Mouse (Mus musculus): Measurements from ENCODE around the gene Nudt14. TPM values are rescaled to one million over a fixed set of nuclear protein-coding genes. Genes with fewer than 3 reads are reported as not detected.
A peak's percentile ranks its signal among the peaks of the same experiment; 100 is the strongest.

Nudt14 gene
- polyA plus RNA-seq (2016; fragmentation: Nextera tagmentation; extraction: Ambion mirVana): 66.4 and 76.4 TPM in 2 replicates

DNA sequence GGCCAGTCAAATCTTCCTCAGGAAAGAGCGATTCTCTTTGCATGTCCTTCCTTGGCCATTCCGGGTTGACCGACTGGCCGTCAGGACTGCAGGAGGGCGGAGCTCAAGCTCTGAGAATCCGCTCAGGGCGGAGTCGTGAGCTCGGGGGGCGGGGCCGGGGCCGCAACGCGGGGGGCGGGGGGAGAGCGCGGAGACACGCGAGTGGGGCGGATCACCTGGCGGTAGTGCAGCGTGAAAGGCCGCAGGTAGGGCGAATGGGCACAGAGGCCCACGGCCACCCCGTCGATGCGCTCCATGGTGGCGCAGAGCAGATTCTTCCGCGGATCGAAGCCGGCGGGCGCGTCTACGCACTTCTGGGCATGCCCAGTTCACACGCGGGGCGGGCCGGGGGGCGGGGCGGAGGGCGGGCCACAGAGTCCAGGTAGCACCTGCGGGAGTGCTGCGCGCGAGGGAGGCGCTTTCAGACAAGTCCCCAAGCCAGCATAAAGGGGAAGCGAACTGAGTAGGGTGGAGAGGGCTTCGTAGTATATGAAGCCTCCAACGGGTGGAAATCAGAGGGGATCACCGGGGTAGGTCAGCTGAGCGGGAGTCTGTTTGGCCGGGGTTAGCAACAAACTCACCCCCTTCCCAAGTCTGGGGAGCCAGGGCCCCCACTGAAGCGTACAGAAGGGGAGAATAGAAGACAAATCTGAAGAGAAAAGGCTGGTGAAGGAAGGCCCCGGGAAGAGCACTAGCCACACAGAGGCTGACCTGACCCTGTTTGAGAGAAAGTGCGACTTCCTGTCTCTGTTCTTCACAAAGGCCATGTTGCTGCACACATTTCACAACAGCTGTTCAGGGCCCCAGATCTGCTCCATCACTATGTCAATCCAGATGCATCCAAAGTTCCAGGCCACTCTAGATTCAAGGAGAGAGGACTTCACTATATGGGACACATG, at the start of gene Nudt14:
Nudt14 (minus strand) TSS at position 349 of the 938 bp plus-strand sequence.
- peak; percentile 83 for DNase-seq (ENCODE audit: low spot score)
- peak within 1 kb of the TSS; percentile 76 for H3K4me3 ChIP-seq
- H3K9me3 ChIP-seq (replicated peaks): no peaks in the 10 kb centered on the region
- peak within 1 kb of the TSS; percentile 95 for H3K27ac ChIP-seq (replicated peaks)
- H3K36me3 ChIP-seq: no peaks in the 10 kb centered on the region
- peaks cover 21% of the 10 kb centered on the region; the same call in 1 of the 2 replicates for H3K27me3 ChIP-seq (ENCODE audit: low read depth, poor library complexity, severe bottlenecking)
- WGBS: 2% methylated on average over 58 of the region's 58 CpGs
- H3K4me1 ChIP-seq: peaks cover 53% of the 10 kb centered on the region

DNA sequence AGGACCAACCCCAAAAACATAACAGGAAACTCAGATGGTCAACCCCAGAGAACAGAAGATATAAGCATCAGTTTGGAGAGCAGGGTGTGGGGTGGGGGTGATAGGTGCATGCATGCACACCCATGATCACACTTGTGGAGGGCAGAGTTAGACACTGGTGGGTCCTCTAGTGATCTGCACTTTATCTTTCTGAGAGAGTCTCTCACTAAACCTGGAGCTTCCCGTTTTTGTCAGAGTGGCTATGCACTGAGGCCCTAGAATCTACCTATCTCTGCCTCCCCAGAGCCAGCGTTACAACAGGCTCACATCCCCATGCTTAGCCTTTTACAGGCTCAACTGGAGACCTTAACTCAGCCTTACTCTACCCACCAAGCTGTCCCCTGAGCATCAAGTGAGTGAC, 49.5 kb upstream of the Nudt14 start:
- H3K27me3 ChIP-seq (ENCODE audit: low read depth, poor library complexity, severe bottlenecking): no peaks in the 10 kb centered on the region
- 93% methylated on average over 2 of the region's 2 CpGs for WGBS
- 0 out of 2 replicates have a peak, but pooled peaks cover under 1% of the 10 kb centered on the region for H3K4me1 ChIP-seq
- H3K36me3 ChIP-seq: peaks cover 80% of the 10 kb centered on the region
- no peaks in the 10 kb centered on the region for H3K9me3 ChIP-seq (replicated peaks)
- no peak for DNase-seq (ENCODE audit: low spot score)
- H3K27ac ChIP-seq (replicated peaks): no peak overlapping the region
- H3K4me3 ChIP-seq: no peak overlapping the region

DNA sequence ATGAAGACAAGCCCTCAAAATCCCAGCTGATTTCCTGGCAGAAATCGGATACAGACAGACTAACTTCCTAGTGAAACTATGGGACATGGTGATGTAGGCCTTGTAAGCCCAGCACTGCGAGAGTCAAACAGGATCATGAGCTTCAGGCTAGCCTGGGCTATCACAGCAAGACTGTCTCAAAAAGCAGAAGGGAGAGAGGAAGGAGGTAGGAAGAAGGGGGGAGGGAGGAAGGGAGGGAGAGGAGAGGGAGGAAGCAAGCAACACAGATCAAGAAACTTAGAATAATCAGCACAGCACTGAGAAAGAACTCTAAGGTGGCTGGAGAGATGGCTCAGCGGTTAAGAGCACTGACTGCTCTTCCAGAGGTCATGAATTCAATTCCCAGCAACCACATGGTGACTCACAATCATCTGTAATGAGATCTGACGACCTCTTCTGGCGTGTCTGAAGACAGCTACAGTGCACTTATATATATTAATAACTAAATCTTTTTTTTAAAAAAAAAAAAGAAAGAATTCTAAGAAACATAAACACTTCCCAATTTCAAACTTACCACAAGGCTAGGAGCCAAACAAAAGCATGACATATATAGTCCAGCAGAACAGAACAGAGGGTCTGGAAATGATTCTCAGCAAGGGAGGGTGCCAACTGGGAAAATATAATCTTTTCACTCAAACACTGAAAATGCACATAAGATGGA, 48.9 kb upstream of the Nudt14 start:
- Histone ChIP-seq H3K4me3 (no peak overlapping the region), H3K9me3 (replicated peaks) (no peaks in the 10 kb centered on the region), H3K27ac (replicated peaks) (no peak overlapping the region), H3K27me3 (ENCODE audit: low read depth, poor library complexity, severe bottlenecking) (no peaks in the 10 kb centered on the region), H3K36me3 (peaks cover 80% of the 10 kb centered on the region), H3K4me1 (no peaks in the 10 kb centered on the region)
- 91% methylated on average over 5 of the region's 5 CpGs for WGBS
- DNase-seq (ENCODE audit: low spot score): no peak

DNA sequence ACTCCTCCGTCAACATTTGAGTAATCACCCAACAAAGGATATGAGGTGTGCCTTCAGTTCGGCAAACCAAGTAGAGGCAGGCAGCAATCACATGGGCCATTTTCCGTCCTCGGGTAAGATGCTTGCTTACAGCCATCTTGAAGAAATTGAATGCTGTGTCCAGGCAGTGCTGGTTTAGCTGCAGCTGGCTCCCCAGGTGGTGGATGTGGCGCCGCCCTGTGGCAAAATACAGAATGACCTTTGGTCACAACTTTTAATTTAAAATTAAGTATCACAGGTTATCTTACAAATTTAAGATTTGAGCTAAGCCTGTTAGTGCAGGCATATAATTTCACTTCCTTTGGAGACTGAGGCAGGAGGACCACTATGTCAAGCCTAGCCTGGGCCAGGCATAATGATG, 46.0 kb upstream of the Nudt14 start:
- Histone ChIP-seq H3K9me3 (replicated peaks) (no peaks in the 10 kb centered on the region), H3K27ac (replicated peaks) (no peak overlapping the region), H3K4me3 (no peak overlapping the region), H3K4me1 (no peaks in the 10 kb centered on the region), H3K27me3 (ENCODE audit: low read depth, poor library complexity, severe bottlenecking) (no peaks in the 10 kb centered on the region), H3K36me3 (peaks cover 83% of the 10 kb centered on the region)
- 72% methylated on average over 6 of the region's 6 CpGs for WGBS
- no peak for DNase-seq (ENCODE audit: low spot score)

DNA sequence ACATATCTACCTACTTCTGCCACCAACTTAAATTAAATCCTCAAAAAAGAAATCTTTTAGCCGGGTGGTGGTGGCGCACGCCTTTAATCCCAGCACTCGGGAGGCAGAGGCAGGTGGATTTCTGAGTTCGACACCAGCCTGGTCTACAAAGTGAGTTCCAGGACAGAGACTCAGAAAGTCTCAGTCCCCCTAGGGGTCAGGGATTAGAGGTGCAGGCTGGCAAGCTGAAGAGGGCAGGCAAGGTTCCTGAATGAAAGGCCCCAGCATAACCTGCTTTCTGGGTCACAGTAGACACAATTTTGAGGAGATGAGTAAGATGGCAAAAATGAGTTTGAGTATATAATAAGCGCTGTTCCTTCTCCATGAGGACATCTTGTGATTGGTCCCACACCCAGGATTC, 43.4 kb upstream of the Nudt14 start:
- H3K27me3 ChIP-seq (ENCODE audit: low read depth, poor library complexity, severe bottlenecking): no peaks in the 10 kb centered on the region
- H3K27ac ChIP-seq (replicated peaks): no peak overlapping the region
- no peaks in the 10 kb centered on the region for H3K9me3 ChIP-seq (replicated peaks)
- peaks cover 85% of the 10 kb centered on the region for H3K36me3 ChIP-seq
- 94% methylated on average over 6 of the region's 6 CpGs for WGBS
- no peak overlapping the region for H3K4me3 ChIP-seq
- no peaks in the 10 kb centered on the region for H3K4me1 ChIP-seq
- DNase-seq (ENCODE audit: low spot score): no peak

GRCm38 (mm10) chr12:112982031-112982430, 40.1 kb upstream of the Nudt14 start:
- peaks cover 96% of the 10 kb centered on the region for H3K36me3 ChIP-seq
- no peak overlapping the region for H3K27ac ChIP-seq (replicated peaks)
- no peak for DNase-seq (ENCODE audit: low spot score)
- H3K4me3 ChIP-seq: no peak overlapping the region
- H3K9me3 ChIP-seq (replicated peaks): no peaks in the 10 kb centered on the region
- H3K4me1 ChIP-seq: peaks cover 9% of the 10 kb centered on the region
- H3K27me3 ChIP-seq (ENCODE audit: low read depth, poor library complexity, severe bottlenecking): 0 out of 2 replicates have a peak, but pooled peaks cover 5% of the 10 kb centered on the region
- WGBS: 94% methylated on average over 2 of the region's 2 CpGs

- H3K4me1 ChIP-seq: peaks cover 24% of the 10 kb centered on the region
- WGBS: 47% methylated on average over 12 of the region's 12 CpGs
These were observed 35.2 kb upstream of the Nudt14 start for GRCm38 (mm10) chr12:112977156-112977555.

DNA sequence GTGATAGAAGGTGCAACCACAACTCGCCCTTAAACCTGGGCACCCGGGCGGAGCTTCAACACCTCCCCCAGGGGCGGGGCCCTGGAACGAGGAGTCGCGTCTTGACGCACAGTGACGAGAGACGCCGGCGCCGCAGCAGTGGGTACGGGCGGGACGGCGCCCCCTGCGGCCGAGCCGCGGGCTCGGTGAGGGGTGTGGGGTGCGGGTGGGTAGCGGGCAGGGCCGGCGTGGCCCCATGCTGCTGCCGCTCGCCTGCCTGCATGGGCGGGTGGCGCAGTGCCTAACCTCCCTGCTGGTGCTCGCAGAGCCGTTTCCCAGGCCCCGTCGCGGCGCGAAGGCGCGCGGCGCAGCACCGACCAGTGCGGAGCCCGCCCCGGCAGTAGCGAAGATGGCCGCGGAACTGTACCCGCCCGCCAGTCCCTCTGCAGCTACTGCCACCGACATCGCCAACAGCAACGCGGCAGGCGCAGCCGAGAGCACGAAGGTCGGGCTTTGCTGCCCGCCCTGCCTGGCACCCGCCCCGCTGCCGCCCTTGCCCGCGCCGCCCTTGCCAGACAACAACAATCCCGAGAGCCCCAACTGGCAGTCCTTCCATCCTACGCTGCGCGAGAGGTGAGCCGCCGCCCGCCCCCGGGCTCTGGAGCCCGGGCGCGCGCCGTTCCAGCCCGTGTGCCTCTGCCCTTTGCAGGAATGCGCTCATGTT, 34.6 kb upstream of the Nudt14 start, which contains the start of gene Btbd6:
Btbd6 (plus strand) TSS at position 112 of the 703 bp plus-strand sequence.
- Histone ChIP-seq H3K27me3 (ENCODE audit: low read depth, poor library complexity, severe bottlenecking) (0 out of 2 replicates have a peak, but pooled peaks cover 5% of the 10 kb centered on the region), H3K27ac (replicated peaks) (peak within 1 kb of the TSS; percentile 94), H3K4me3 (peak within 1 kb of the TSS; percentile 87), H3K9me3 (replicated peaks) (no peaks in the 10 kb centered on the region), H3K4me1 (peaks cover 24% of the 10 kb centered on the region), H3K36me3 (peaks cover 83% of the 10 kb centered on the region)
- peak; percentile 84 for DNase-seq (ENCODE audit: low spot score)
- 1% methylated on average over 78 of the region's 80 CpGs for WGBS

More at GRCm38 (mm10) chr12:112977156-112977555, 35.2 kb upstream of the Nudt14 start:
- 0 out of 2 replicates have a peak, but pooled peaks cover 5% of the 10 kb centered on the region for H3K27me3 ChIP-seq (ENCODE audit: low read depth, poor library complexity, severe bottlenecking)
- peaks cover 83% of the 10 kb centered on the region for H3K36me3 ChIP-seq
- H3K9me3 ChIP-seq (replicated peaks): no peaks in the 10 kb centered on the region
- DNase-seq (ENCODE audit: low spot score): no peak
- peak overlapping the region; percentile 94 for H3K27ac ChIP-seq (replicated peaks)
- H3K4me3 ChIP-seq: peak overlapping the region; percentile 87

GRCm38 (mm10) chr12:112974736-112975135, 32.8 kb upstream of the Nudt14 start:
- Histone ChIP-seq H3K27me3 (ENCODE audit: low read depth, poor library complexity, severe bottlenecking) (0 out of 2 replicates have a peak, but pooled peaks cover 5% of the 10 kb centered on the region), H3K27ac (replicated peaks) (no peak overlapping the region), H3K9me3 (replicated peaks) (no peaks in the 10 kb centered on the region), H3K4me3 (no peak overlapping the region), H3K36me3 (peaks cover 83% of the 10 kb centered on the region), H3K4me1 (peaks cover 24% of the 10 kb centered on the region)
- 90% methylated on average over 9 of the region's 9 CpGs for WGBS
- no peak for DNase-seq (ENCODE audit: low spot score)

DNA sequence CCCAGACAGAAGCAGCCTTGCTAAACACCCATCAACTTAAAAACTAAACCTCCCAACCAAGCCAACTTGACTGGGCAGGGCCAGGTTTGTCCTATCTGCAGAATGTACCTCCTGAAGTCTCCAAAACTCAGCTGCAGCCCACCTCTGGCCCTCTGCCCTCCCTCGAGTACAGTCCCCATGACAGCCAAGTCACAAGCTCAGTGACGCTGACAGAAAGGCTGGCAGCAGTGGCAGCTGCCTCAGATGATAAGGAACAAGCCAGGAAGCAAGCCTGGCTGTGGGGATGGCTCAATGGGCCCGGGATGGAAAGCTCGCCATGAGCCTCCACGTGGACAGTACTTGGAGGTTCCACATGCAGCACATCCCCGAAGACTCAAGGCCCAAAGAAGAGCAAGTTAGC, 27.7 kb upstream of the Nudt14 start:
- Histone ChIP-seq H3K36me3 (peaks cover 99% of the 10 kb centered on the region), H3K4me3 (no peak overlapping the region), H3K4me1 (no peaks in the 10 kb centered on the region), H3K27me3 (ENCODE audit: low read depth, poor library complexity, severe bottlenecking) (no peaks in the 10 kb centered on the region), H3K9me3 (replicated peaks) (no peaks in the 10 kb centered on the region), H3K27ac (replicated peaks) (no peak overlapping the region)
- 88% methylated on average over 6 of the region's 6 CpGs for WGBS
- no peak for DNase-seq (ENCODE audit: low spot score)

- no peaks in the 10 kb centered on the region for H3K4me1 ChIP-seq
- H3K27me3 ChIP-seq (ENCODE audit: low read depth, poor library complexity, severe bottlenecking): no peaks in the 10 kb centered on the region
- peaks cover 100% of the 10 kb centered on the region for H3K36me3 ChIP-seq
- H3K4me3 ChIP-seq: no peak overlapping the region
- no peak overlapping the region for H3K27ac ChIP-seq (replicated peaks)
- no peaks in the 10 kb centered on the region for H3K9me3 ChIP-seq (replicated peaks)
- DNase-seq (ENCODE audit: low spot score): no peak
- 76% methylated on average over 8 of the region's 8 CpGs for WGBS
These were observed 27.0 kb upstream of the Nudt14 start for GRCm38 (mm10) chr12:112968943-112969342.

DNA sequence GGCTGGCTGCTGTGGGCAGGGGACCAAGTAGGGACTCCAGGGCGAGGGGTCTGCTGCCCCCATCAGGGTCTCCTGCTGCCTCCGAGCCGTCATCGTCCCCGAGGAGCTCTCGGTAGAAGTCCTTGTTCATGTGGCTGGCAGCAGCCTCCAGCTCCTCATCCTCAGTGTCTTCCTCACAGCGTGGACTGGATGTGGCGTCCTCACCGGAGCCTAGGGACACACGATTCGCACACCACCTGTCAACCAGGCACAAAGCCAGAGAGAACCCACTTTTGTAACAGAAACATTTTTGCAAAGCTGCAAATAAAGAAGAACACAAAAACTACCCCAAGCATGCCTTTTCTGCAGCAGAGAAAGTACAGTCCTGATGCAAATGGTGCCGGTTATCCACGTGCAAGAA, 23.9 kb upstream of the Nudt14 start:
- Histone ChIP-seq H3K9me3 (replicated peaks) (no peaks in the 10 kb centered on the region), H3K4me1 (no peaks in the 10 kb centered on the region), H3K4me3 (no peak overlapping the region), H3K27me3 (ENCODE audit: low read depth, poor library complexity, severe bottlenecking) (no peaks in the 10 kb centered on the region), H3K27ac (replicated peaks) (no peak overlapping the region), H3K36me3 (peaks cover 100% of the 10 kb centered on the region)
- 92% methylated on average over 13 of the region's 13 CpGs for WGBS
- no peak for DNase-seq (ENCODE audit: low spot score)

Data from midbrain, embryonic 10.5 days (tissue).